Mouse (Mus musculus) layer of hippocampus, adult 9-11 months (tissue): Measurements from ENCODE around the gene Pcdh9.

ENCODE experiments used
- DNase-seq: peaks from one replicate; pipeline ENCODE4 v3.0.0; 2022

Pcdh9 gene

GRCm38 (mm10) chr14:93890519-93891370, at the start of gene Pcdh9:
Gene Pcdh9, minus strand, starts transcription at chr14:93890679.
- DNase-seq: peak; percentile 98

GRCm38 (mm10) chr14:93906928-93907327, 16.4 kb upstream of the Pcdh9 start:
- no peak for DNase-seq

GRCm38 (mm10) chr14:93898533-93898932, 8.1 kb upstream of the Pcdh9 start:
- DNase-seq: no peak

GRCm38 (mm10) chr14:93895131-93895530, 4.7 kb upstream of the Pcdh9 start:
- DNase-seq: no peak

GRCm38 (mm10) chr14:93891371-93891746, 880 bp upstream of the Pcdh9 start:
- no peak for DNase-seq

- no peak for DNase-seq
Observed at GRCm38 (mm10) chr14:93889839-93890518, 500 bp downstream of the Pcdh9 start.

GRCm38 (mm10) chr14:93889231-93889630, 1.2 kb downstream of the Pcdh9 start:
- no peak for DNase-seq

GRCm38 (mm10) chr14:93888346-93888745, 2.1 kb downstream of the Pcdh9 start:
- no peak for DNase-seq

- DNase-seq: no peak
Observed at GRCm38 (mm10) chr14:93887066-93887465, 3.4 kb downstream of the Pcdh9 start.

- DNase-seq: no peak
Observed at GRCm38 (mm10) chr14:93885551-93886084, 4.9 kb downstream of the Pcdh9 start.

- peak; percentile 71 for DNase-seq
Observed at GRCm38 (mm10) chr14:93884467-93884866, 6.0 kb downstream of the Pcdh9 start.

GRCm38 (mm10) chr14:93880071-93880470, 10.4 kb downstream of the Pcdh9 start:
- no peak for DNase-seq

- no peak for DNase-seq
Observed at GRCm38 (mm10) chr14:93875968-93876367, 14.5 kb downstream of the Pcdh9 start.

GRCm38 (mm10) chr14:93868211-93868610, 22.3 kb downstream of the Pcdh9 start:
- no peak for DNase-seq

- no peak for DNase-seq
Observed at GRCm38 (mm10) chr14:93858069-93858468, 32.4 kb downstream of the Pcdh9 start.

GRCm38 (mm10) chr14:93846091-93846677, 44.3 kb downstream of the Pcdh9 start:
- DNase-seq: no peak

- DNase-seq: no peak
Observed at GRCm38 (mm10) chr14:93842686-93843288, 47.7 kb downstream of the Pcdh9 start.

GRCm38 (mm10) chr14:93832511-93832910, 58.0 kb downstream of the Pcdh9 start:
- DNase-seq: no peak

GRCm38 (mm10) chr14:93827159-93827558, 63.3 kb downstream of the Pcdh9 start:
- DNase-seq: no peak

- DNase-seq: no peak
Observed at GRCm38 (mm10) chr14:93826042-93826462, 64.4 kb downstream of the Pcdh9 start.

GRCm38 (mm10) chr14:93818845-93819244, 71.6 kb downstream of the Pcdh9 start:
- DNase-seq: peak; percentile 26

GRCm38 (mm10) chr14:93817591-93817990, 72.9 kb downstream of the Pcdh9 start:
- DNase-seq: no peak

GRCm38 (mm10) chr14:93794530-93794929, 95.9 kb downstream of the Pcdh9 start:
- DNase-seq: peak; percentile 63
